Mouse (Mus musculus): ENCODE measurements around the gene Pin1rt1. TPM values are rescaled to one million over a fixed set of nuclear protein-coding genes. Genes with fewer than 3 reads are reported as not detected.

The Pin1rt1 gene
- polyA plus RNA-seq (2015; fragmentation: Nextera tagmentation; extraction: Ambion mirVana) = not detected in 2 replicates

- Histone ChIP-seq H3K27ac (no peak within 1 kb of the TSS), H3K9me3 (replicated peaks) (no peaks in the 10 kb centered on the region), H3K36me3 (no peaks in the 10 kb centered on the region), H3K4me2 (no peak within 1 kb of the TSS), H3K4me1 (replicated peaks) (0 out of 2 replicates have a peak, but pooled peaks cover 1% of the 10 kb centered on the region), H3K4me3 (no peak within 1 kb of the TSS), H3K9ac (no peak within 1 kb of the TSS), H3K27me3 (peaks cover 3% of the 10 kb centered on the region; the same call in 1 of the 2 replicates)
- WGBS = 89% methylated on average over 4 of the region's 4 CpGs
- ATAC-seq (replicated peaks; ENCODE audit: insufficient number of reproducible peaks, insufficient read depth, low FRiP score, low read depth) = no peak
Observed at GRCm38 (mm10) chr2:104716279-104716678, at the start of gene Pin1rt1. Gene Pin1rt1 (minus strand): TSS chr2:104716379.

- no peak for ATAC-seq (replicated peaks; ENCODE audit: insufficient number of reproducible peaks, insufficient read depth, low FRiP score, low read depth)
- H3K9ac ChIP-seq = no peak overlapping the region
- H3K4me3 ChIP-seq = no peak overlapping the region
- no peaks in the 10 kb centered on the region for H3K9me3 ChIP-seq (replicated peaks)
- H3K4me1 ChIP-seq (replicated peaks) = no peaks in the 10 kb centered on the region; the same call in 1 of the 2 replicates
- H3K36me3 ChIP-seq = peaks cover 38% of the 10 kb centered on the region
- no peak overlapping the region for H3K4me2 ChIP-seq
- H3K27ac ChIP-seq = no peak overlapping the region
- no peaks in the 10 kb centered on the region for H3K27me3 ChIP-seq
- 69% methylated on average over 4 of the region's 4 CpGs for WGBS
Observed at GRCm38 (mm10) chr2:104764018-104764417, 47.8 kb upstream of the Pin1rt1 start.

GRCm38 (mm10) chr2:104763134-104763703 lies 47.0 kb upstream of the Pin1rt1 start:
- no peaks in the 10 kb centered on the region; the same call in 1 of the 2 replicates for H3K4me1 ChIP-seq (replicated peaks)
- 41% methylated on average over 8 of the region's 8 CpGs for WGBS
- H3K9ac ChIP-seq = no peak overlapping the region
- peaks cover 36% of the 10 kb centered on the region for H3K36me3 ChIP-seq
- H3K9me3 ChIP-seq (replicated peaks) = no peaks in the 10 kb centered on the region
- ATAC-seq (replicated peaks; ENCODE audit: insufficient number of reproducible peaks, insufficient read depth, low FRiP score, low read depth) = no peak
- H3K27ac ChIP-seq = peak overlapping the region; percentile 43
- no peak overlapping the region for H3K4me2 ChIP-seq
- H3K4me3 ChIP-seq = no peak overlapping the region
- no peaks in the 10 kb centered on the region for H3K27me3 ChIP-seq

GRCm38 (mm10) chr2:104750611-104751010 lies 34.4 kb upstream of the Pin1rt1 start:
- H3K4me1 ChIP-seq (replicated peaks) = no peaks in the 10 kb centered on the region
- no peaks in the 10 kb centered on the region for H3K9me3 ChIP-seq (replicated peaks)
- H3K27me3 ChIP-seq = no peaks in the 10 kb centered on the region
- H3K4me2 ChIP-seq = no peak overlapping the region
- WGBS = 67% methylated on average over 3 of the region's 3 CpGs
- no peak overlapping the region for H3K27ac ChIP-seq
- ATAC-seq (replicated peaks; ENCODE audit: insufficient number of reproducible peaks, insufficient read depth, low FRiP score, low read depth) = no peak
- no peak overlapping the region for H3K9ac ChIP-seq
- H3K36me3 ChIP-seq = no peaks in the 10 kb centered on the region; the same call in 1 of the 2 replicates
- H3K4me3 ChIP-seq = no peak overlapping the region

- H3K4me3 ChIP-seq = no peak overlapping the region
Observed at GRCm38 (mm10) chr2:104748652-104749183, 32.5 kb upstream of the Pin1rt1 start.

GRCm38 (mm10) chr2:104746251-104746650 lies 30.1 kb upstream of the Pin1rt1 start:
- WGBS = 54% methylated on average over 8 of the region's 8 CpGs
- Histone ChIP-seq H3K9me3 (replicated peaks) (no peaks in the 10 kb centered on the region), H3K9ac (no peak overlapping the region), H3K27me3 (0 out of 2 replicates have a peak, but pooled peaks cover 1% of the 10 kb centered on the region), H3K27ac (no peak overlapping the region), H3K4me2 (no peak overlapping the region), H3K36me3 (no peaks in the 10 kb centered on the region), H3K4me1 (replicated peaks) (peaks cover 15% of the 10 kb centered on the region; the same call in 1 of the 2 replicates), H3K4me3 (no peak overlapping the region)
- no peak for ATAC-seq (replicated peaks; ENCODE audit: insufficient number of reproducible peaks, insufficient read depth, low FRiP score, low read depth)

More at GRCm38 (mm10) chr2:104748652-104749183, 32.5 kb upstream of the Pin1rt1 start:
- Histone ChIP-seq H3K4me2 (no peak overlapping the region), H3K9ac (no peak overlapping the region), H3K27me3 (no peaks in the 10 kb centered on the region), H3K27ac (no peak overlapping the region), H3K36me3 (no peaks in the 10 kb centered on the region), H3K9me3 (replicated peaks) (no peaks in the 10 kb centered on the region), H3K4me1 (replicated peaks) (no peaks in the 10 kb centered on the region)
- ATAC-seq (replicated peaks; ENCODE audit: insufficient number of reproducible peaks, insufficient read depth, low FRiP score, low read depth) = no peak
- WGBS = 75% methylated on average over 5 of the region's 5 CpGs

- Histone ChIP-seq H3K9me3 (replicated peaks) (no peaks in the 10 kb centered on the region), H3K27me3 (0 out of 2 replicates have a peak, but pooled peaks cover 3% of the 10 kb centered on the region), H3K4me2 (no peak overlapping the region), H3K9ac (no peak overlapping the region), H3K4me3 (no peak overlapping the region), H3K4me1 (replicated peaks) (peaks cover 17% of the 10 kb centered on the region; the same call in 1 of the 2 replicates), H3K36me3 (no peaks in the 10 kb centered on the region), H3K27ac (no peak overlapping the region)
- WGBS = 53% methylated on average over 5 of the region's 5 CpGs
- no peak for ATAC-seq (replicated peaks; ENCODE audit: insufficient number of reproducible peaks, insufficient read depth, low FRiP score, low read depth)
Observed at GRCm38 (mm10) chr2:104743971-104744370, 27.8 kb upstream of the Pin1rt1 start.

- no peak for ATAC-seq (replicated peaks; ENCODE audit: insufficient number of reproducible peaks, insufficient read depth, low FRiP score, low read depth)
- 0 out of 2 replicates have a peak, but pooled peaks cover 3% of the 10 kb centered on the region for H3K27me3 ChIP-seq
- no peaks in the 10 kb centered on the region for H3K9me3 ChIP-seq (replicated peaks)
- H3K9ac ChIP-seq = peak overlapping the region; percentile 80; the same call in 1 of the 2 replicates
- H3K4me2 ChIP-seq = peak overlapping the region; percentile 97
- peaks cover 17% of the 10 kb centered on the region; the same call in 1 of the 2 replicates for H3K4me1 ChIP-seq (replicated peaks)
- peak overlapping the region; percentile 82 for H3K4me3 ChIP-seq
- no peaks in the 10 kb centered on the region for H3K36me3 ChIP-seq
- WGBS = 11% methylated on average over 7 of the region's 7 CpGs
- no peak overlapping the region for H3K27ac ChIP-seq
Observed at GRCm38 (mm10) chr2:104743160-104743559, 27.0 kb upstream of the Pin1rt1 start.

GRCm38 (mm10) chr2:104742741-104743064 lies 26.5 kb upstream of the Pin1rt1 start, which contains the start of gene Depdc7:
Gene Depdc7 (minus strand): TSS chr2:104742878.
- H3K4me3 ChIP-seq = peak within 1 kb of the TSS; percentile 82
- H3K4me2 ChIP-seq = peak within 1 kb of the TSS; percentile 97
- peak within 1 kb of the TSS; percentile 80 for H3K9ac ChIP-seq
- H3K27me3 ChIP-seq = 0 out of 2 replicates have a peak, but pooled peaks cover 3% of the 10 kb centered on the region
- no peaks in the 10 kb centered on the region for H3K36me3 ChIP-seq
- H3K27ac ChIP-seq = no peak within 1 kb of the TSS
- H3K9me3 ChIP-seq (replicated peaks) = no peaks in the 10 kb centered on the region
- H3K4me1 ChIP-seq (replicated peaks) = peaks cover 17% of the 10 kb centered on the region; the same call in 1 of the 2 replicates
- ATAC-seq (replicated peaks; ENCODE audit: insufficient number of reproducible peaks, insufficient read depth, low FRiP score, low read depth) = peak; percentile 93
- under 1% methylated on average over 31 of the region's 31 CpGs for WGBS

GRCm38 (mm10) chr2:104741896-104742740 lies 25.9 kb upstream of the Pin1rt1 start:
- H3K4me2 ChIP-seq = peak overlapping the region; percentile 97
- peak; percentile 40; the same call in 1 of the 2 replicates for ATAC-seq (replicated peaks; ENCODE audit: insufficient number of reproducible peaks, insufficient read depth, low FRiP score, low read depth)

More at GRCm38 (mm10) chr2:104741896-104742740, 25.9 kb upstream of the Pin1rt1 start:
- Histone ChIP-seq H3K36me3 (no peaks in the 10 kb centered on the region), H3K9me3 (replicated peaks) (no peaks in the 10 kb centered on the region), H3K27ac (no peak overlapping the region), H3K4me1 (replicated peaks) (peaks cover 17% of the 10 kb centered on the region; the same call in 1 of the 2 replicates), H3K27me3 (0 out of 2 replicates have a peak, but pooled peaks cover 3% of the 10 kb centered on the region), H3K9ac (peak overlapping the region; percentile 80), H3K4me3 (peak overlapping the region; percentile 82)
- 7% methylated on average over 46 of the region's 46 CpGs for WGBS
